Mouse (Mus musculus): Measurements from ENCODE around the gene Agpat4. TPM values are rescaled to one million over a fixed set of nuclear protein-coding genes. Genes with fewer than 3 reads are reported as not detected.

The Agpat4 gene
- total and polyA plus RNA-seq, 2 experiments from 2014 or later: 53.6 to 56.6 TPM

- ATAC-seq: no peak
- peaks cover 26% of the 10 kb centered on the region for H3K4me1 ChIP-seq (ENCODE audit: insufficient read depth, low read length)
- no peak overlapping the region for H3K4me2 ChIP-seq (ENCODE audit: low read depth, low read length)
- no peak overlapping the region for H3K4me3 ChIP-seq (ENCODE audit: low read length)
- DNase-seq (ENCODE audit: low spot score): no peak
- H3K9me3 ChIP-seq (ENCODE audit: low read length): no peaks in the 10 kb centered on the region
- peaks cover 11% of the 10 kb centered on the region; the same call in 1 of the 2 replicates for H3K36me3 ChIP-seq (ENCODE audit: insufficient read depth, low read length)
- TF ChIP-seq CTCF (IDR thresholded peaks at IDR 0.05; ENCODE audit: low read depth): no peak
- H3K27ac ChIP-seq: peak overlapping the region; percentile 5; the same call in 1 of the 2 replicates
- WGBS: 51% methylated on average over 3 of the region's 3 CpGs
- no peaks in the 10 kb centered on the region for H3K27me3 ChIP-seq (ENCODE audit: insufficient read depth, low read length)
- H3K9ac ChIP-seq (replicated peaks; ENCODE audit: low read length): no peak overlapping the region
Observed at GRCm38 (mm10) chr17:12206248-12206647, 87.7 kb downstream of the Agpat4 start.

DNA sequence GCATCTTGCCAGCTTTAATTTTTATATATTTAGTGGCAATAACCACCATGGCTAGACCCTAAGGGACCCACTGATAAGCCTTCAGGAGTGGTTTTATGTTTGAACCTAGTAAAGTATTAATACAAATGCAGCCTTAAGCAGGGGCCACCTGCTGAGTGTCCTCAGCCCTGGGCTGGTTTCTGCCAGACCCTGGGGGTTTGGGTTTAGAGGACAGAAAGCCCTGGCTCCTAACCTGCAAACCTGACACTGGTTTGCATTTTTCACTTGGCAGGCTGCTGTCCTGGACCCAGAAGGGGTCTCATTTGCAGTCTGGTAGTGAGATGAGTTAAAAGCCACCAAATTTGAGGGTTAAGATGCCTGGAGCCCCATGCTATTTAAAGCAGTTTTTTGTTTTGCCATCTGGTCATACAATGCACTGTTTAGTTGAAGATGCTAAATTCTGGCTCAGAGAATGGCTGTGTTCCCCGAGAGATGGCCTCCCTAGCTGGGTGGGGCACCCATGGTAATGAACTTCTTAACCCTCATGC, 88.6 kb downstream of the Agpat4 start:
- no peak for TF ChIP-seq CTCF (IDR thresholded peaks at IDR 0.05; ENCODE audit: low read depth)
- 11% methylated on average over 1 of the region's 1 CpGs for WGBS
- H3K4me1 ChIP-seq (ENCODE audit: insufficient read depth, low read length): peaks cover 26% of the 10 kb centered on the region
- no peak overlapping the region for H3K4me2 ChIP-seq (ENCODE audit: low read depth, low read length)
- H3K27me3 ChIP-seq (ENCODE audit: insufficient read depth, low read length): no peaks in the 10 kb centered on the region
- no peak overlapping the region for H3K4me3 ChIP-seq (ENCODE audit: low read length)
- no peak overlapping the region for H3K27ac ChIP-seq
- no peaks in the 10 kb centered on the region for H3K9me3 ChIP-seq (ENCODE audit: low read length)
- no peak overlapping the region for H3K9ac ChIP-seq (replicated peaks; ENCODE audit: low read length)
- H3K36me3 ChIP-seq (ENCODE audit: insufficient read depth, low read length): peaks cover 12% of the 10 kb centered on the region; the same call in 1 of the 2 replicates
- DNase-seq (ENCODE audit: low spot score) (no peak), ATAC-seq (no peak)

DNA sequence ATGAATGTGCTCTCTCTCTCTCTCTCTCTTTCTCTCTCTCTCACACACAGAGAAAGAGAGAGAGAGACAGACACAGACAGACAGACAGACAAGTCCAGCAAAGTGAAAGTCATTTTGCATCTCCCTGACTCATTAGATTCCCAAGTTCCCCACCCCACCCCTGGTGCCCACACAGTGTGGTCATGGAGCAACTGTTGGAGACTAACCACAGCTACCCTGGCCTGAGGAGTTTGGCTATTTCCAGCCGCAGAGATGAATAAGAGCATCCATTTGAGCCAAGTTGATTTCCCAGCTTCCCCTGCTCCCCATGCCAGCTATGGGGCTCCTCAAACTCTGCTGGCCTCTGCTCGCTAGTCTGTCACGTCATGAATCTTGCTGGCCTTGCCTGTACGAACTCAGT, 91.0 kb downstream of the Agpat4 start:
- H3K4me1 ChIP-seq (ENCODE audit: insufficient read depth, low read length): peaks cover 18% of the 10 kb centered on the region
- H3K4me3 ChIP-seq (ENCODE audit: low read length): no peak overlapping the region
- H3K27ac ChIP-seq: no peak overlapping the region
- no peak overlapping the region for H3K4me2 ChIP-seq (ENCODE audit: low read depth, low read length)
- no peaks in the 10 kb centered on the region for H3K9me3 ChIP-seq (ENCODE audit: low read length)
- ATAC-seq (no peak), DNase-seq (ENCODE audit: low spot score) (no peak)
- no peaks in the 10 kb centered on the region for H3K27me3 ChIP-seq (ENCODE audit: insufficient read depth, low read length)
- H3K36me3 ChIP-seq (ENCODE audit: insufficient read depth, low read length): peaks cover 30% of the 10 kb centered on the region
- no peak for TF ChIP-seq CTCF (IDR thresholded peaks at IDR 0.05; ENCODE audit: low read depth)
- H3K9ac ChIP-seq (replicated peaks; ENCODE audit: low read length): no peak overlapping the region
- 82% methylated on average over 4 of the region's 4 CpGs for WGBS

- Histone ChIP-seq H3K27ac (no peak overlapping the region), H3K9ac (replicated peaks; ENCODE audit: low read length) (no peak overlapping the region), H3K4me2 (ENCODE audit: low read depth, low read length) (no peak overlapping the region), H3K27me3 (ENCODE audit: insufficient read depth, low read length) (no peaks in the 10 kb centered on the region), H3K4me3 (ENCODE audit: low read length) (no peak overlapping the region), H3K4me1 (ENCODE audit: insufficient read depth, low read length) (peaks cover 8% of the 10 kb centered on the region), H3K36me3 (ENCODE audit: insufficient read depth, low read length) (peaks cover 30% of the 10 kb centered on the region), H3K9me3 (ENCODE audit: low read length) (no peaks in the 10 kb centered on the region)
- 31% methylated on average over 8 of the region's 8 CpGs for WGBS
- peak; percentile 86 for DNase-seq (ENCODE audit: low spot score)
- TF ChIP-seq CTCF (IDR thresholded peaks at IDR 0.05; ENCODE audit: low read depth): peak; percentile 99
- peak; percentile 64 for ATAC-seq
Observed at GRCm38 (mm10) chr17:12210544-12211132, 92.1 kb downstream of the Agpat4 start.

DNA sequence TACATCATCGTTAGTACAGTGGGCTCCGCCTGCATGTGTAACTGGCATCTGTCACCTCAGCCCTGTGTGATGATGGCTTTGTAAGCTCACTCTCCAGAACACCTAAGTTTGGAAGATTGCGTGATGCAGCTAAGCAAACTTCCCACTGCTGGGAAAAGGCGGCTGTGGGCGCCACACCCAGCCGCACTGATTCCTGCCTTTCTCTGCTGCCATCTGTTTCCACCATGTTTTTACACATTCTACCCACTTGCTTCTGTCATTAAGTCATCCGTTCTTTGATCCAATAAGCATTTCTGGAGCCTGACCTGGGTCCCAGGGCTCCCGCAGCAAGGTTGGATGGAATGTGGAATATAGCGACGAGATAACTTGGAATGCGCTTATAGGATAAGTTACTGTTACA, 93.4 kb downstream of the Agpat4 start:
- no peak for TF ChIP-seq CTCF (IDR thresholded peaks at IDR 0.05; ENCODE audit: low read depth)
- no peaks in the 10 kb centered on the region; the same call in 1 of the 2 replicates for H3K4me1 ChIP-seq (ENCODE audit: insufficient read depth, low read length)
- no peak overlapping the region for H3K4me2 ChIP-seq (ENCODE audit: low read depth, low read length)
- H3K27me3 ChIP-seq (ENCODE audit: insufficient read depth, low read length): no peaks in the 10 kb centered on the region
- no peak overlapping the region for H3K9ac ChIP-seq (replicated peaks; ENCODE audit: low read length)
- no peak overlapping the region for H3K27ac ChIP-seq
- WGBS: 91% methylated on average over 11 of the region's 11 CpGs
- peaks cover 41% of the 10 kb centered on the region for H3K36me3 ChIP-seq (ENCODE audit: insufficient read depth, low read length)
- no peak for DNase-seq (ENCODE audit: low spot score)
- H3K4me3 ChIP-seq (ENCODE audit: low read length): no peak overlapping the region
- H3K9me3 ChIP-seq (ENCODE audit: low read length): no peaks in the 10 kb centered on the region
- ATAC-seq: no peak

- H3K27ac ChIP-seq: no peak overlapping the region
- no peak for TF ChIP-seq CTCF (IDR thresholded peaks at IDR 0.05; ENCODE audit: low read depth)
- H3K4me1 ChIP-seq (ENCODE audit: insufficient read depth, low read length): no peaks in the 10 kb centered on the region; the same call in 1 of the 2 replicates
- no peaks in the 10 kb centered on the region for H3K27me3 ChIP-seq (ENCODE audit: insufficient read depth, low read length)
- H3K4me3 ChIP-seq (ENCODE audit: low read length): no peak overlapping the region
- H3K9ac ChIP-seq (replicated peaks; ENCODE audit: low read length): no peak overlapping the region
- WGBS: 76% methylated on average over 6 of the region's 6 CpGs
- peaks cover 45% of the 10 kb centered on the region for H3K36me3 ChIP-seq (ENCODE audit: insufficient read depth, low read length)
- no peaks in the 10 kb centered on the region for H3K9me3 ChIP-seq (ENCODE audit: low read length)
- no peak overlapping the region for H3K4me2 ChIP-seq (ENCODE audit: low read depth, low read length)
- peak; percentile 30 for DNase-seq (ENCODE audit: low spot score)
- no peak for ATAC-seq
Observed at GRCm38 (mm10) chr17:12212341-12212740, 93.8 kb downstream of the Agpat4 start.

DNA sequence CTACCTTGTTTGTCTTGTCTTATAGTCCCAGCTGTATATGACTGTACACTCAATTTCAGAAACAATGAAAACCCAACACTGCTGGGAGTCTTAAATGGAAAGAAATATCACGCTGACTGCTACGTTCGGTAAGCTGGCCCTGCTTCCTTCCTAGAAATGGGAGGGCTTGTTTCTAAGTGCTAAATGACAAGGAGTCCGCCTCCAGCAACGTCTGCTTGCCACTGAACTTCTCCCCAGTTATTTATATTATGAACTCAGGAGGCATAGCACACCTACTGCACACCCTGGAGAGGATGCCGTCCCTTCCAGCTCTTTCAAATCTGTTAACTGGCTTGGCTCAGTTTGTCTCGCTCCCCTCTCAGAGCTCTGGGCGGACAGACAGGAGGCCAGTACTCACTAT, 94.9 kb downstream of the Agpat4 start:
- Histone ChIP-seq H3K27ac (no peak overlapping the region), H3K9me3 (ENCODE audit: low read length) (no peaks in the 10 kb centered on the region), H3K36me3 (ENCODE audit: insufficient read depth, low read length) (peaks cover 54% of the 10 kb centered on the region), H3K27me3 (ENCODE audit: insufficient read depth, low read length) (no peaks in the 10 kb centered on the region), H3K4me1 (ENCODE audit: insufficient read depth, low read length) (no peaks in the 10 kb centered on the region), H3K9ac (replicated peaks; ENCODE audit: low read length) (no peak overlapping the region), H3K4me2 (ENCODE audit: low read depth, low read length) (no peak overlapping the region), H3K4me3 (ENCODE audit: low read length) (no peak overlapping the region)
- TF ChIP-seq CTCF (IDR thresholded peaks at IDR 0.05; ENCODE audit: low read depth): no peak
- WGBS: 83% methylated on average over 8 of the region's 8 CpGs
- no peak for ATAC-seq
- DNase-seq (ENCODE audit: low spot score): no peak

All from hindbrain, postnatal 0 days (tissue).